Mouse (Mus musculus) liver, adult 2 months (tissue): ENCODE results near the gene Cdh15.

ENCODE experiments used
- CTCF ChIP-seq: fragments of 200-500 bp; IDR thresholded peaks from 2 replicates; pipeline ENCODE4 v1.5.1; 2011; ENCODE audit warnings: low read depth, low read length, control low read depth
- POLR2A ChIP-seq: fragments of 200-500 bp; IDR thresholded peaks from 2 replicates; pipeline ENCODE4 v1.6.1; 2011; ENCODE audit warnings: low read length, control low read depth; ENCODE audit not compliant: insufficient read depth; ENCODE audit errors: extremely low read depth

DNA sequence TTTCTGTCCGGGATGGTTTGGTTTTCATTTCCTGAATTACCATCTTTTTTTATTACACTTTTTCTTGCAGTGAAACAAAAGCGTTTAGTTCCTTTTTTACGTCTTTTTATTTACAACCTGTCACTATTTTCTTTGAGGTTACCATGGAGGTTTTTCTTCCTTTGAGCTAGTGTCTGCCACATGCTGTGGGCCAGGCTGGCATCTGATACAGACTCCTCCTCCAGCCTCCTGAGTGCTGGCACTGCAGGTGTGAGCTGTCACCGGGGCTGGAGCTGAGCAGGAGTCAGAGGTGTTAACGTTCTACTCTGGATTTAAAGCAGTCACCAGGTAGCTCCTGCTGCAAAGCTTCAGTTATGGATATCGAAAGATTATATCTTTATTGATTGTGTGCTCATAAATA, 25.4 kb downstream of the Cdh15 start:
- TF ChIP-seq CTCF, result no peak
- no peak for TF ChIP-seq POLR2A
